Mouse (Mus musculus) adrenal gland, adult 8-10 months (tissue): ENCODE measurements around the gene Exosc5. TPM values are rescaled to one million over a fixed set of nuclear protein-coding genes. Genes with fewer than 3 reads are reported as not detected.

Experiments used
- DNase-seq: peaks from one replicate; pipeline ENCODE4 v3.0.0; 2022
- total RNA-seq, 4 experiments: library from RNA; stranded (reverse); gene quantifications; 2 replicates each; pipeline ENCODE4 v1.2.4; 2022

The Exosc5 gene
- 10 to 100 TPM; 42.0 to 62.6 (median 51.4) TPM for total RNA-seq

DNA sequence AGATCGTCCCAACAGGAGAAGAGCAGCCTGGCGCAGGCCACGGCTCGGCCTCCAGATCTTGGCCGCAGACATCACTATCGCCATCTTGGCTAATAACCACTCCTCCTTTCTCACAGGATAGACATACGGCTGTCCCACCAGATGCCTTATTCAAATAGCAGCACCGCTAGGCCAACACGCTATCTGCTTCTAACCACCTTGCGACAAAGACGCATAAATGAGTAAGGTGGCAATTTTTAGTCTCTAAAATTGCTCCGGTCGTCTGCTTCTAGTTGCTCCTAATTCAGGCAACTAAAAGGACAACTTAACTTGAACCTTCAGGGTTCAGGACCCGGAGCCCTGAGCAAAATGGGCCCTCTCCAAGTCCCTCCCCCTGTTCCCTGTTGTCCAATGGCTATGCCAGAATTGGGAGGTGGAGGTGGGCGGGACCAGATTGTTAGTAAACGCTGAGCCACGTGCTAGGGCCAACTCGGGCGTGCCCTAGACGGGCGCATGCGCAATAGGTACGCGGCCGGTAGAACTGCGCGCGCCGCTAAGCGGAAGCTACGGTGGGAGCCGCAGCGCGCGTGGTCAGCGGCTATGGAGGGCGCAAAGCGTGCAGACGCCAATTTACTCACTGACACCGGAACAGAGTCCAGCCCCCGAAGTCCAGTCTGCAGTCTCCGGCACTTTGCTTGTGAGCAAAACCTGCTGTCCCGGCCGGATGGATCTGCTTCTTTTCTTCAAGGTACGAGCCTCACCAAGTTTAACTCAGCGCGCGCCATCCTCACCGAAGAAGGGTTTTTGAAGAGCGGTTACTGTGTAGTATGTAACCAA lies at the start of gene Exosc5, which contains the start of gene Bckdha:
Gene Exosc5 (plus strand): TSS at position 508 of the 816 bp plus-strand sequence.
Gene Bckdha (minus strand): TSS at position 325 of the 816 bp plus-strand sequence.
- peak; percentile 99 for DNase-seq

DNA sequence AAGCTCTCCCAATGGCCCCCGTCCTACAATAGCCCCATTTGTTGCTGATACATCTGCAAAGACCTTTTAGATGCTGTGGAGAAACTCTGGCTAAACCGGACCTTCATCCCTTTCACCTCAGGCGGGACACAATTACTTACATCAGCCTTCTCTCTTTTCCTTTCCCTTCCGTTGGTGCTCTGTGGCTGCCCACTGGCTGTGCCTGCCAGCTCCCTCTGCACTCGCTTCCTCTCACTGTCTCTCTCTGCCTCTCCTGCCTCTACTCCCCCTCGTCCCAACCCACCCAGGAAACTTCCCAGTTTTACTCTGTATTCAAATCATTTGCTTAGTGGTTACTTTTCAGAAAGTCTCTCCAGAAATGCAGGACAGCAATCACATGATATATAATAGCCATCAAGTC lies 48.9 kb upstream of the Exosc5 start:
- no peak for DNase-seq

DNA sequence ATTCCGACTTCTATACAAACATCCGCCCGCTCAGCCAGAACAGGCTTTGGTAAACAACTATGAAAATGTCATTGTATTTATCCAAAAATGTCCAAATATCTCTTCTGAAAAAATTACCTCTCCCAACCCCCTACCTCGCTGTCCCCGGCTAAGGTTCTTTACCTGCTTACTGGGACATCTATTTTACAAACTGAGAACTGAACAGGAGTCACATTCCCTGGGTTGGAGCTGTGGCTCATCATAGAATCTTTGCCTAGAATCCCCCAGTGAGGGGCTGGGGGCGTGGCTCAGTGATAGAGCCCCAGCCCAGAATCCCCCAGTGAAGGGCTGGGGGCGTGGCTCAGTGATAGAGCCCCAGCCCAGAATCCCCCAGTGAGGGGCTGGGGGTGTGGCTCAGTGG lies 47.5 kb upstream of the Exosc5 start:
- DNase-seq = no peak

DNA sequence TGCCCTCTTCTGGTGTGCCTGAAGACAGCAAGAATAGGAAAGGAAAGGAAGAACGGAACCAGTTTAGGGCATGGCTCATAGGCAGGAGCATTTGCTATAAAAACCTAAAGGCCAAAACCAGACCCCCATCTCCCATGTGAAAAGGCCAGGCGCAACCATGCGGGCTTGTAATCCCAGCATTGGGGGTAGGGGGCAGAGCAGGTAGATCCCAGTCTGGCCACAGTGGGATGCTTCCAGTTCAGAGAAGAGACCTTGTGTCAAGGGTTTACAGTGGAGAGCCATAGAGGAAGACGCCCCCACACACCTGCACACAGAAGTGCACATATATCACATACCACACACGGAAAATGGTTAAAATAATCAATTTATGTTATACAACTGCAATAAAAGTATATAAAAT lies 44.9 kb upstream of the Exosc5 start:
- DNase-seq = no peak

DNA sequence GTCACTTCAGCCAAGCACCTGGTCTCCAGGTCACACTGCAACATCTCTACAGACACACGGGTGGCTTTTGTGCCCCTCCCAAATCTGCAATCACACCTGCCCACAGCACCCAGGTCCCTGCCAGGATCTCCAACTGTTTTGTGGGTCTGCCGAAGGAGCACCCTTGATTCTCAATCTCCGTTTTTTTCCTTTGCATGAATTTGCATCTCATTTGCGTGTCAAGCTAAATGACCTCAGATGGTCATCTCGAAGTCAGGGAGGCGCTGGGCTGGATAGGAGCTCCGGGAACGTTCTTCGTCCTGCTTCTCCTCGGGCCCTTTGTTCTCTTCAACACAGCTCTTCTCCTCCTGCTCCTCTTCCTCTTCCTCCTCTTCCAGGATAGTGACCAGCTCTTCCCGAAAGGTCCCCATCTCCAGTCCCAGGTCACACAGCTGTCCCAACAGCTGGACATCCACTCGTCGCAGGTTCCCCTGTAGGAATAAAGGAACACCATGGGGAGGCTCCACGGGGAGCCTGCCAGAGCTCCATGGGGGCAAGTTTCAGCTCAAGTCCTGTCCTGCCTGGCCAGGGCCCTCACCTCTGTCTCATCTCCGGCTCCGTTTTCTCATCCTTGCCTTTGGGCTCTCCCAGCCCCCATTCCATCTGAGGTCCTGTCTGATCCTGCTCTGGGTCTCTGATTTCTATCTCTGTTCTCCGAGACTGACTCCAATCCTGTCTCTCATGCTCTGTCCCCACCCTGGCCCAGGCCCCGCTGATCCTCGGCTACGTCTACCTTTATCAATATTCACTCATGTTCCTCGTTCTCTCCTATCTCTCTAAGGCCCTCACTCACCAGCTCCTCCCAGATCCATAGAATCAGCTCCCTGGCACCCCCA lies 43.9 kb upstream of the Exosc5 start:
- no peak for DNase-seq

DNA sequence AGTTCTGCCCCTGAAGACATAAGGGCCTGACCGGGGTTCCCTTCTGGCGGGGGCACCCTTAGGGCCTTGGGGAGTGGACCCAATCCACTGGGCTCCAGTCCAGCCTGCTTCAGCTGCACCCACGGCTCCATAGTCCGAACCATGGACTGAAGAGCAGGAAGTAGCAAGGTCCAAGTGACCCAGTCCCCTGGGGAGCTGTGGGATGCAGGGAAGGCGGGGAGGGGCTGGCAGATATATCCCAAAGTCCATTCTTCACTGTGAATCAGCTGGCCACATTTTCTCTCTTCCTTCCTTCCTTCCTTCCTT lies 43.3 kb upstream of the Exosc5 start, which contains the start of gene Erich4:
Gene Erich4 (minus strand): TSS at position 187 of the 306 bp plus-strand sequence.
- DNase-seq = no peak

DNA sequence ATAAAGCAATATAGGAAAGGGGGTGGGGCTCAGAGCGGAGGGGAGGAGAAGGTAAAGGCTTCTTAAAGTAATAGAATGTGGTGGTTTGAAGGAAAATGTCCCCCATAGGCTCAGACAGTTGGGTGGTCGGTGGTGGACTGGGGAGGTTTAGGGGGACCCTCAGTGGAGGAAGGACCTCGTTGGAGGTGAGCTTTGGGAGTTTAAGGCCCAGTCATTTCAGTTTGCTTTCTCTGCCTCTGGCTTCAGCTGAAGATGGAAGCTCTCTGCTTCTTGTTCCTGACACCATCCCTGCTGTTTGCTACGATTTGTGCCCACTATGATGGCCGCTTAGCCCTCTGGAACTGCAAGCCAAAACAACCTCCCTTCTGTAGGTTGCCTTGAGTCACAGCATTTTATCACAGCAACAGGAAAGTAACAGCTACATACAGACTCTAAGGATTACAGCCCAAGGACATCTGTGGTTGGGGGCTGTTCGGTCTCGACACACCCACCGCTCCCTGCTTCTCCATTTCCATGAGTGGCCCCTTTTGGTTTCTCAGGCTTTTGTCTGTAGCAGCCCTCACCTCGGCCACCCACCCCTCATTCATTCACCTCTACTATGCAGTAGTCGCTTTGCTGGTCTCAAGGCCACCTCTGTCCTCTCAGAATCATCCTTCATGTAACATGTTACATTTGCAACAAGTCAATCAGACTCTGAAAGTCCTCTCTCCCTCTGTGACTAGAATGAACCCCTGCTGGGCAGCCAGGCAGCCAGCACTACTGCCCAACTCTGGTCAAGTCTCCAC lies 41.4 kb upstream of the Exosc5 start:
- DNase-seq = no peak

DNA sequence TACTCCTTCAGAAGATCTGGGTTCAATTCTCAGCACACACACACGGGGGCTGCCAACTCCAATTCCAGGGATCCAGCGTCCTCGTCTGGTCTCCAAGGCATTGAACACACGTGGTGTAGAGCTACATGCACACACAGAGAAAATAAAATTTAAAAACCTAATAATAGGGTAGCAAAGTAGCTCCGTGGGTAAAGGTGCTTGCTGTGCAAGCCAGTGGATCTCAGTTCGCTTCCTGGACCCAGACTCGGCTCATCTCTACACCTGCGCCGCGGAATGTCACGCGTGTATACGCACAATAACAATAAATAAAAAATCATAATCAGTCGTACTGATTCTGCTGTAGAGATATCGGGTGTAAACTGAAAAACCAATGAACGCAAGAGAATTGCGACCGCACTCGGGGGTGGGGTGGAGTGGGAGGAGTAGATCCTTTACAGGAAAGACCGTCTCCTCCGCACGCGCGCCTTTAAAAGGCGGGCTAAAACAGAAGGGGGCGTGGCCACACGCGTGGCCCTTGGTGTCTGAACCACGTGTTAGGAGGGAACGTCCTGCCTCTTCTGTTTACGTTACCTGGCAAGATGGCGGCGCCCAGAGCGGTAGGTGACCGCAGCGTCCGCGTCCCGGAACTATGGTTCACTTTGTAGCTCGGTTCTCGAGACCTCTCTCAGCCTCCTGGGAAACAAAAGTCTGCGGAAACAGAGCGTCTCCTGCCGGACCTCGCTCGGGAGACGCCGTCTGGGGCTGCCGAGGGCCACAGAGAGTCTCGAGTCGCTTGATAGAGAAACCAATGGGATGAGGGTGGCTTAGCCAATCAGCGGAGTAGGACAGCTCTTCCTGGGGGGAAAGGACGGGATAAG lies 39.9 kb upstream of the Exosc5 start, which contains the start of gene Dmac2:
Gene Dmac2 (plus strand): TSS at position 550 of the 857 bp plus-strand sequence.
- peak; percentile 93 for DNase-seq

DNA sequence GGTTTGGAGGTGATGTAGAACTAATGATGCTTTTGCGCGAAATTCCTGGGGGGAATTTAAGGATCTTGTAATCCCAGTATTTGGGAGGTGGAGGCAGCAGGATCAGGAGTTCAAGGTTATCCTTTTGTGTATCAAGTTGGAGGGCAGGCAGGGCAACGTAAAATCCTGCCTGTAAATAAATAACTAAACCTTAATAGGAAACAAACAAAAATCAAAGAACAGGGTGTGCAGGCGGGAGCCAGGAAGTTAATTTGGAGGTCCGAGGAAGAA lies 39.3 kb upstream of the Exosc5 start:
- DNase-seq = no peak

DNA sequence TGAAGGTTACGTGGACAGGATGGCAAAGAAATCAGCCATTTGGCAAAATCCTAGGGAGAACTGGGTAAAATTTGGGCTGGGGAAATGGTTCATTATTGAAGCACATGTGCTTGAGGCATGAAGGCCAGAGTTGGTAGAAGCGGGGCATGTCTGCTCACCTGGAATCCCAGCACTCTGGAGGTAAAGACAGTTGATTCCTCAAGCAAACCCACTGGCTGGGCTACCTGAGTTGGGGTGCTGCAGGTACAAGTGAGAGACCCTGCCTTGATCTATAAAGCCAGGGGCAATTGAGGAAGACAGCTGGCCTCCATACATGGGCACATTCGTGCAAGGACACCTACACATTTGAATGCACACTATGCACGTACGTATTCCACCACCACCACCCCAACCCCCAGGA lies 38.9 kb upstream of the Exosc5 start:
- DNase-seq = no peak

DNA sequence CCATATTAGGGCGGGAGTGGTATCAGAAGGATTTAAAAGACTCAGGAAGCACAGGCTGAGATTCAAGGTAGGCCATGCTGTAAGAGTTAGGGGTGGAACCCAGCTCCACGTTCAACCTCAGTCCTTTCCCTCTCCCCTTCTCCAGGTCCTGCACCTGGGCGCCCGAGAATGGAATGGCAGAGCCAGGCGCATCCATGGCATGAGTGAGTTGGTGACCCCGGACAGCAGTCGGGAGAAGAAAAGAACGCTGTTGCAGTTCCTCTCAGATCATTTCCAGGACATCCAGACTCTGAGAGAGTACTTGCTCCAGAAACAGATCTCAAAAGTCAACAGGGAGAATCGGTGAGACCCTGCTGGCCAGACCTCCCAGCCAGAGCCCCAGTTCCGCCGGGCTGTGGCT lies 38.2 kb upstream of the Exosc5 start:
- DNase-seq = no peak

DNA sequence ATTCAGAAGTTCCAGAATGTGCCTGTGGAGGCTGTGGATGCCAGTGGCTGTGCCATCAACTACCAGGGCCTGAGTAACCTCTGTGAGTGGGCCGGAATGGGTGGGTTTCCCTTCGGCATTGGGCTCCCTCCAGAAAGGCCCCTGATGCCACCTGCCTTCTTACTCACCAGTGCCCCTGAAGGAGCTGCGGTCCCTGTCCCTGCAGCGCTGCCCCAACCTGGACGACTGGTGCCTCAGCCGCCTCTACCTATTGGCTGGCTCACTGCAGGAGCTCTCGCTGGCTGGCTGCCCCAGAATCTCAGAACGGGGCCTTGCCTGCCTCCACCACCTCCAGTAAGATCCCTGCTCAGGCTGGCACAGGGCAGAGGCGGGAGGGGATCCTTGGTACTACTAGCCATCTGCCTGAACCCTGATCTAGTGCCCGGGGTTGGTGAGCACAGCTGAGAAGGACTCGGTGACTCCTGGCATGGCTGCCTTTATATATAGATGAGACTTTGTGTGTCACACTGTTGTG lies 35.0 kb upstream of the Exosc5 start:
- DNase-seq = no peak

DNA sequence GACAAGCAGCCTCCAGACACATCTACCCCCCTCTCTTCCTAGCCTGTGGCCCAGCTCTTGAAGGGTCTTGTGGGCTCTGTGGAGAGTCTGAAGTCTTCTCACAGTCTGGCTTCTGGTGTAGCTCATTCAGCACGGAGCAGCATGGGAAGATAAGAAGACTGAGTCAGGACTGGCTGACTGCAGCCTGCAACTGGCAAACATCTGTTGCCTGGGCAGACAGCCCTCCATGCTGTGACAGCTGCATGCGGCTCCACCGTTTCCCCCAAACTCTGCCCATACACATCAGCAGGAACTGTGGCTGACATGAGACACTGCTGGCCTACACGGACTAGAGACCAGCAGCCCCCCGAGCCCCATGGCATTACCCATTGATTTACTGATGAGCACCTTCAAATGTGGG lies 34.1 kb upstream of the Exosc5 start:
- DNase-seq = no peak

DNA sequence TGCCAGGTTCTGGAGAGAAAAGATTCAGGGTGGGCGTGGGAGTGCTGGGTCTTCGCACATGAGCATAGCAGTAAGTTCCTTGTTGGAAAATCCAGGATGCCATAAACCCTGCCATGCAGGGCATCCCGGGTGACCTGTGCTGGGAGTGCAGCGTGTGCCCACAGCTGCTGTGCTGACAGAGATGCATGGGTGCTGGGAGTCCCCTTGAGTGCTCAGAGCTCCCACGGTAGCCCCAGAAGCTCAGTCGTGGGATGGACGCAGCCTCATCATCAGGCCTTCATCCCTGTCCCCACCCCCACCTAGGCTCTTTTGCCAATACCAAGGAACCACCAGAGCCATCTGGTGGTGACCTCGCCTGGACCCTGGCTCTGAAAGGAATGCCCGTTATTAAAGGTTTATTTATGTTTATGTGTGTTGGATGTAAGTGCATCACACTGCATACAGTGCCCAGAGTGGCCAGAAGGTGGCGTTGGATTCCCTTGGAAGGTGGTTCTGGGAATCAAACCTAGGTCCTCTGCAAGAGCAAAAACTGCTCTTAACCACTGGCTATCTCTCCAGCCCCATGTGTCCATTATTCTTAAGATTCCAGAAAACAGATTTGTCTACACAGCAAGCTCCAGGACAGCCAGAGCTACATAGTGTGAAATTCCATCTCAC lies 33.2 kb upstream of the Exosc5 start:
- no peak for DNase-seq

DNA sequence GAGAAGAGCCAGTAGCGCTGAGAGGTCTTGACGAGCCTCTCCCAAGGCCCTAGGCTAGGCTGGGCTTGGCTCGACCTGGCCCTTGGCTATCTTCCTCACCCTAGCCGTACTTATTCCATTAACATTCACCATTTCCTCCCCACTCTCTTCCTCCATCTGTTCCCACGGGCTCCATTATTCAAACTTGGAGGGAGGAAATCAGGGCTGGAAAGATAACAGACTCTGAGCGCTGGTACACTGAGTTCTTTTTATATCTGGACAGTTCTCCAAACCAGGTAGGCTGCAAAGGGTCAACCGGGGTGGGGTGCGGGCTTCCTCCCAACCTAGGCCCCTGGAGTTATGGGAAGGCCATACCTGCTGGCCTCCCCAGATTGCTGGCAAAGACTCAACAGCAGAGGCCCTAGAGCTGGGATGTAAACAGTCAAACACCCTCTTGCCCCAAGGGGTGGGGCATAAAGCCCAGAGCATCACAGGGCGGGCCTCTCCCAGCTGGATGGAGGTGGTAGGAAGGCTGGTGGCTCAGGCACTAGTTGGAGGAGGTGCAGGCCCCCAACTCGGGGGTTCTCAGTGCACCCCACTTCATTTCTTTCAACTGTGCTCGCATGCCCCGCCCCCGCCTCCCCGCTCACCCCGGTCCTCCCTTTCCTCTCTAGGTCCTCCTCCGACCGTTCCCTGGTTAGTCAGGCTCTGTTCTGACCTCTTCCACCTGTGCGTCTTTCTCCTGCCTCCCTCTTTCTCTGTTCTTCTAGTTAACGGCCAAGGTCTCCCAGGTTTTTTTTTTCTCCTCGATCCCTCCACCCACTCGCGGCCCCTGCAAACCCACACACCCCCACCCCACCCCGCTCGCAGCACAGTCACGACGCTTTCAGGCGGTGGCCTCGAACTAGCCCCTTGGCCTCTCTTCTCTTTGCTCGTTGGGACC lies 32.2 kb upstream of the Exosc5 start, which contains the start of gene B3gnt8:
Gene B3gnt8 (plus strand): TSS at position 146 of the 922 bp plus-strand sequence.
- DNase-seq = no peak

DNA sequence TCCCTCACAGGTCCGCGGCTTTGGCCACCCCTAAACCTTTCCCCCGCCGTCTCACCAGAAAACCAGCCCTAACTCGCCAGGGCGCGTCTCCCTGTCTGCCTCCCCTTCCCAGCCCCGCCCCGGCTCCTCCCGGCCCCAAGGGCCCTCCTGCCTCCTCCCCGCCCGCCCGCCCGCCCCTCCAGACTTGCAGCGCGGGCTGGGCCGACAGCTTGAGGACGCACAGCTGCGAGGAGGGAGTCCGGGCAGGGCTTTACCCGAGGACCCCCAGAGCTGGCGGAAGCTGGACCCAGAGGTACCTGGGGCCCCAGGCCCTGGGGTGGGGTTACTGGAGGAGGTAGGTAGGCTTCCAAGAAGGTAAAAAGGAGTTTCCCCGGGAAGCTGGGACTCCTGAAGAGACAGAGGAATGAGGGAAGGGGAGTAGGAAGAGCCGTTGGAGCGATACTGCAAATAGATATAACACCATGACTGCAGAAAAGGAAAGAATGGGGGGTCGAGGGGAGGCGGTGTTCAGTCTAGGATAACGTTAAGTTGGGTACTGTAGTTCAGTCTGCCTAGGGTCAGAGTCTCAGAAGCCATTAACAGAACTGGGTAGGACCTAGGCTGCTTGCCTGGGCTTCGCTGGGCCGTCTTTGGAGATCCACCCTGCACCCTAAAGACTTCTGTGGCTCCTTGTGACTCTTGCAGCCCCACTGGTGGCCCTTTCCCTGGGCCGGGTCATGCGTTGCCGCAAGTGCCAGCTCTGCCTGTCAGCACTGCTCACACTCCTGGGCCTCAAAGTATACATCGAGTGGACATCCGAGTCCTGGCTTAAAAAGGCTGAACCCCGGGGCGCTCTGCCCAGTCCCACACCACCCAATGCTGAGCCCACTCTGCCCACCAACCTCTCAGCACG lies 31.3 kb upstream of the Exosc5 start:
- DNase-seq = no peak

DNA sequence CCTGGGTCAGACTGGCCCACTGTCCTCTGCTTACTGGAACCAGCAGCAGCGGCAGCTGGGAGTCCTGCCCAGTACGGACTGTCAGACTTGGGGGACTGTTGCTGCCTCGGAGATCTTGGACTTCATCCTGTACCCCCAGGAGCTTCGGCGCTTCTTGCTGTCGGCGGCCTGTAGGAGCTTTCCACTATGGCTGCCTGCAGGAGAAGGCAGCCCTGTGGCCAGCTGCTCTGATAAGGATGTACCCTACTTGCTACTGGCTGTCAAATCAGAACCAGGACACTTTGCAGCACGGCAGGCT lies 30.7 kb upstream of the Exosc5 start:
- DNase-seq = no peak

DNA sequence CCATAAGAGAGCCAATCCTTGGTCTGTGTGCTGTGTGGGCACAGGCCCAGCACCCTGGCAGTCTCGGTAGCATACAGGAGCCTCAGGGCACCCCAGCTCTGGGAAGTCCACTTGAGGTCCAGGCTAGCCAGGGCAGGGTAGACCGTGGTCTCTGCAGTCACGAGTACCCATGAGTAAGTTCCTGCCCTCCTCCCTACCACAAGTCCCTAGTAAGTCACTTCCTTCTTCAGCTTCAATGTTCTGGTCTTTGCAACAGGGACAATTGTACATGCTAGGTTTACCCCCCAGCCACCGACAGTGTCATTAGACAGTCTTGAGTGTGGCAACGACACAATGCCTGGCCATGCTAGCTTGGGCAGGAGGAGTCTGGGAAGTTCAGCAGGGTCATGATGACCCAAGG lies 26.3 kb upstream of the Exosc5 start:
- no peak for DNase-seq

DNA sequence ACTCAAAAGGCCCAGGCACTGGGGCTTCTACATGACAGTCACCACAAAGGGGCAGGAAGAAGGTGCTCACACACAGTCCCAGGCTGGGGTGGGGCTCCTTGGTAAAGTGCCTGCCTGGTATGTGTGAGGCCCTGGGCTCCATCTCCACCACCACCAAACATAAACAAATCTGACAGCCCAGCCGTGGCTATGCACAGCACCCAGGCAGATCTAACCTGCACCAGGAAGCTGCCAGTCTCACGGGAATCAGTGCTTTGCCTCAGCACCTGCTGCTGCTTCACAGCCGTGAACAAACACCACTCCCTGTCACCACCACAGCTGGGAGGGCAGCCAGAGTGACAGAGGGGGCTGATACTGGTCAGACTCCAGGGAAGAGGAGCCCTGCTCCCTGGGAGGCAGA lies 22.6 kb upstream of the Exosc5 start:
- DNase-seq = no peak
